Mouse (Mus musculus) midbrain, embryonic 15.5 days (tissue): ENCODE results near the gene Sox13. TPM values are rescaled to one million over a fixed set of nuclear protein-coding genes. Genes with fewer than 3 reads are reported as not detected.
A peak's percentile ranks its signal among the peaks of the same experiment; 100 is the strongest.

ENCODE experiments used
- ATAC-seq: fragments of 200-750 bp; cut with Nextera tagmentation; replicated peaks from 2 replicates; pipeline ENCODE4 v1.8.0; 2017; ENCODE audit warnings: moderate TSS enrichment
- H3K27ac ChIP-seq: fragments of 300-500 bp; sonication (generic); 2 replicates; pipeline ENCODE4 v1.5.1; 2015; ENCODE audit warnings: mild to moderate bottlenecking, inconsistent platforms
- H3K27me3 ChIP-seq: fragments of 300-500 bp; sonication (generic); replicated peaks from 2 replicates; pipeline ENCODE4 v1.6.1; 2015; ENCODE audit warnings: inconsistent platforms
- H3K36me3 ChIP-seq: fragments of 300-500 bp; sonication (generic); replicated peaks from 2 replicates; pipeline ENCODE4 v1.6.1; 2015; ENCODE audit warnings: inconsistent platforms
- H3K4me1 ChIP-seq: fragments of 300-500 bp; sonication (generic); 2 replicates; pipeline ENCODE4 v1.6.1; 2015; ENCODE audit warnings: inconsistent platforms
- H3K4me2 ChIP-seq: fragments of 300-500 bp; sonication (generic); 2 replicates; pipeline ENCODE4 v1.6.1; 2015; ENCODE audit warnings: inconsistent platforms, mild to moderate bottlenecking, moderate library complexity
- H3K4me3 ChIP-seq: fragments of 300-500 bp; sonication (generic); 2 replicates; pipeline ENCODE4 v1.5.1; 2015; ENCODE audit warnings: mild to moderate bottlenecking, inconsistent platforms
- H3K9ac ChIP-seq: fragments of 300-500 bp; sonication (generic); 2 replicates; pipeline ENCODE4 v1.6.1; 2015; ENCODE audit warnings: mild to moderate bottlenecking, inconsistent platforms
- H3K9me3 ChIP-seq: fragments of 300-500 bp; sonication (generic); 2 replicates; pipeline ENCODE4 v1.6.1; 2016; ENCODE audit warnings: inconsistent platforms
- WGBS: fragments of 180-500 bp; shearing (Covaris S2); methylation state at CpG from one replicate; pipeline ENCODE4 v1.1.7; 2015; ENCODE audit warnings: mixed read lengths; 5-methylcytosine and 5-hydroxymethylcytosine counted together
- polyA plus RNA-seq: library from polyadenylated mRNA; unstranded; fragments of >200 nt; fragmentation: Nextera tagmentation; extraction: Ambion mirVana; gene quantifications from 2 replicates; pipeline ENCODE4 v1.2.1, GENCODE M21; 2015

Gene Sox13
- polyA plus RNA-seq, 1 experiment from 2014 or later = 7.4 TPM

- Histone ChIP-seq H3K27me3 (no peaks in the 10 kb centered on the region), H3K27ac (no peak overlapping the region), H3K4me1 (peaks cover 18% of the 10 kb centered on the region), H3K4me2 (no peak overlapping the region), H3K9me3 (no peaks in the 10 kb centered on the region), H3K36me3 (no peaks in the 10 kb centered on the region), H3K9ac (no peak overlapping the region), H3K4me3 (no peak overlapping the region)
- 50% methylated on average over 8 of the region's 8 CpGs for WGBS
- no peak for ATAC-seq
These were observed 12.6 kb downstream of the Sox13 start for GRCm38 (mm10) chr1:133411506-133412147.

GRCm38 (mm10) chr1:133409786-133410185 is 14.4 kb downstream of the Sox13 start:
- no peak for ATAC-seq
- H3K4me2 ChIP-seq = no peak overlapping the region
- H3K9me3 ChIP-seq = no peaks in the 10 kb centered on the region
- H3K27me3 ChIP-seq = no peaks in the 10 kb centered on the region
- no peak overlapping the region for H3K4me3 ChIP-seq
- H3K4me1 ChIP-seq = peaks cover 11% of the 10 kb centered on the region; the same call in 1 of the 2 replicates
- H3K9ac ChIP-seq = no peak overlapping the region
- H3K36me3 ChIP-seq = no peaks in the 10 kb centered on the region
- H3K27ac ChIP-seq = no peak overlapping the region
- WGBS = 73% methylated on average over 9 of the region's 9 CpGs

- no peak overlapping the region for H3K4me3 ChIP-seq
- no peak overlapping the region for H3K9ac ChIP-seq
- peaks cover 10% of the 10 kb centered on the region; the same call in 1 of the 2 replicates for H3K4me1 ChIP-seq
- H3K36me3 ChIP-seq = no peaks in the 10 kb centered on the region
- no peaks in the 10 kb centered on the region for H3K9me3 ChIP-seq
- H3K27ac ChIP-seq = no peak overlapping the region
- ATAC-seq = no peak
- WGBS = 8% methylated on average over 6 of the region's 6 CpGs
- H3K4me2 ChIP-seq = no peak overlapping the region
- H3K27me3 ChIP-seq = no peaks in the 10 kb centered on the region
These were observed 15.2 kb downstream of the Sox13 start for GRCm38 (mm10) chr1:133408880-133409516.

- H3K36me3 ChIP-seq = no peaks in the 10 kb centered on the region
- no peak overlapping the region for H3K27ac ChIP-seq
- no peak for ATAC-seq
- no peak overlapping the region for H3K4me3 ChIP-seq
- 55% methylated on average over 9 of the region's 9 CpGs for WGBS
- no peaks in the 10 kb centered on the region for H3K27me3 ChIP-seq
- H3K9me3 ChIP-seq = no peaks in the 10 kb centered on the region
- H3K4me2 ChIP-seq = no peak overlapping the region
- H3K4me1 ChIP-seq = peaks cover 10% of the 10 kb centered on the region; the same call in 1 of the 2 replicates
- no peak overlapping the region for H3K9ac ChIP-seq
These were observed 15.9 kb downstream of the Sox13 start for GRCm38 (mm10) chr1:133408321-133408720.

- H3K4me2 ChIP-seq = no peak overlapping the region
- no peak for ATAC-seq
- no peak overlapping the region for H3K27ac ChIP-seq
- H3K4me1 ChIP-seq = peaks cover 10% of the 10 kb centered on the region; the same call in 1 of the 2 replicates
- H3K9ac ChIP-seq = no peak overlapping the region
- H3K9me3 ChIP-seq = no peaks in the 10 kb centered on the region
- no peaks in the 10 kb centered on the region for H3K27me3 ChIP-seq
- WGBS = 64% methylated on average over 6 of the region's 6 CpGs
- H3K36me3 ChIP-seq = no peaks in the 10 kb centered on the region
- H3K4me3 ChIP-seq = no peak overlapping the region
These were observed 16.7 kb downstream of the Sox13 start for GRCm38 (mm10) chr1:133407436-133407835.

GRCm38 (mm10) chr1:133406614-133407013 is 17.6 kb downstream of the Sox13 start:
- no peak overlapping the region for H3K27ac ChIP-seq
- H3K4me3 ChIP-seq = no peak overlapping the region
- peaks cover 10% of the 10 kb centered on the region; the same call in 1 of the 2 replicates for H3K4me1 ChIP-seq
- no peak overlapping the region for H3K4me2 ChIP-seq
- ATAC-seq = no peak
- H3K36me3 ChIP-seq = no peaks in the 10 kb centered on the region
- H3K27me3 ChIP-seq = no peaks in the 10 kb centered on the region
- H3K9me3 ChIP-seq = no peaks in the 10 kb centered on the region
- H3K9ac ChIP-seq = no peak overlapping the region
- 88% methylated on average over 7 of the region's 7 CpGs for WGBS

GRCm38 (mm10) chr1:133404005-133404404 is 20.2 kb downstream of the Sox13 start:
- Histone ChIP-seq H3K4me3 (no peak overlapping the region), H3K36me3 (no peaks in the 10 kb centered on the region), H3K27ac (no peak overlapping the region), H3K9ac (no peak overlapping the region), H3K4me2 (no peak overlapping the region), H3K27me3 (no peaks in the 10 kb centered on the region), H3K4me1 (peaks cover 6% of the 10 kb centered on the region), H3K9me3 (no peaks in the 10 kb centered on the region)
- WGBS = 93% methylated on average over 4 of the region's 4 CpGs
- ATAC-seq = no peak

- no peak overlapping the region for H3K27ac ChIP-seq
- no peak for ATAC-seq
- H3K9me3 ChIP-seq = no peaks in the 10 kb centered on the region
- H3K36me3 ChIP-seq = no peaks in the 10 kb centered on the region
- H3K27me3 ChIP-seq = no peaks in the 10 kb centered on the region
- no peak overlapping the region for H3K4me2 ChIP-seq
- H3K4me1 ChIP-seq = peaks cover 20% of the 10 kb centered on the region
- 88% methylated on average over 13 of the region's 13 CpGs for WGBS
- H3K9ac ChIP-seq = no peak overlapping the region
- H3K4me3 ChIP-seq = no peak overlapping the region
These were observed 24.0 kb downstream of the Sox13 start for GRCm38 (mm10) chr1:133400014-133400725.

- no peaks in the 10 kb centered on the region for H3K9me3 ChIP-seq
- peak overlapping the region; percentile 85 for H3K27ac ChIP-seq
- H3K4me2 ChIP-seq = peak overlapping the region; percentile 36
- no peaks in the 10 kb centered on the region for H3K36me3 ChIP-seq
- H3K9ac ChIP-seq = peak overlapping the region; percentile 31
- peaks cover 20% of the 10 kb centered on the region for H3K4me1 ChIP-seq
- no peaks in the 10 kb centered on the region for H3K27me3 ChIP-seq
- H3K4me3 ChIP-seq = no peak overlapping the region
- 3% methylated on average over 17 of the region's 17 CpGs for WGBS
- peak; percentile 70 for ATAC-seq
These were observed 26.5 kb downstream of the Sox13 start for GRCm38 (mm10) chr1:133397483-133398237.

- H3K36me3 ChIP-seq = no peaks in the 10 kb centered on the region
- peaks cover 20% of the 10 kb centered on the region for H3K4me1 ChIP-seq
- H3K27ac ChIP-seq = peak overlapping the region; percentile 85
- ATAC-seq = peak; percentile 65
- H3K9me3 ChIP-seq = no peaks in the 10 kb centered on the region
- 41% methylated on average over 5 of the region's 5 CpGs for WGBS
- no peak overlapping the region for H3K4me3 ChIP-seq
- peak overlapping the region; percentile 31 for H3K9ac ChIP-seq
- H3K4me2 ChIP-seq = peak overlapping the region; percentile 36
- no peaks in the 10 kb centered on the region for H3K27me3 ChIP-seq
These were observed 27.1 kb downstream of the Sox13 start for GRCm38 (mm10) chr1:133397094-133397482.

- no peak for ATAC-seq
- Histone ChIP-seq H3K4me2 (no peak overlapping the region), H3K27me3 (no peaks in the 10 kb centered on the region), H3K4me1 (peaks cover 20% of the 10 kb centered on the region), H3K36me3 (no peaks in the 10 kb centered on the region), H3K9me3 (no peaks in the 10 kb centered on the region), H3K4me3 (no peak overlapping the region), H3K27ac (no peak overlapping the region), H3K9ac (no peak overlapping the region)
- 83% methylated on average over 5 of the region's 5 CpGs for WGBS
These were observed 27.5 kb downstream of the Sox13 start for GRCm38 (mm10) chr1:133396693-133397092.

GRCm38 (mm10) chr1:133394702-133395101 is 29.5 kb downstream of the Sox13 start:
- H3K4me2 ChIP-seq = no peak overlapping the region
- no peak overlapping the region for H3K27ac ChIP-seq
- ATAC-seq = no peak
- H3K4me3 ChIP-seq = no peak overlapping the region
- peaks cover 20% of the 10 kb centered on the region for H3K4me1 ChIP-seq
- no peaks in the 10 kb centered on the region for H3K9me3 ChIP-seq
- H3K9ac ChIP-seq = no peak overlapping the region
- H3K27me3 ChIP-seq = no peaks in the 10 kb centered on the region
- H3K36me3 ChIP-seq = no peaks in the 10 kb centered on the region
- WGBS = 66% methylated on average over 4 of the region's 4 CpGs
